ENCODE assay signal across 18 mouse cellular contexts in the genomic region with DNA sequence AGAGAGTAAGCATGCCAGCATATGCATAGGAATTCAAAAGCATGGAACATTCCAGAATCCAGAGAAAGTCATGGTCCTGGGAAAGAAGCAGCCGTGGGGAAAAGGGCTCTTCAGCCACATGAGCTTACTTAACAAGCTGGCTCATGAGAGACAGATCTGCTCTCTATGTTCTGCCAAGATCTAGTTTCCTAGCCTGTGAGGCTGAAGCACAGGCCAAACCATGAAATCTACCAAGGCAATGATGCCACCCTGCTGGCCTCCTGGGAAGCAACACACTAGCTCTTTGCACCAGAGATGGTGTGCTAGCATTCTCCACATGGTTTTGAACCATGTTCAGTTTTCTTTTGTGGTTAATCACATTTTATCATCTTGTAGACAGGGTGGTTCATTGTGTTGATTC.
"Had no signal": no experiment of that assay in that cellular context is flagged by ENCODE, and none has a peak within 500 bp of the region (broad histone marks: within the 10 kb centered on the region; RNA-seq: fewer than 3 reads in every experiment).

No protein-coding gene starts in this region.

- DNase-seq: kidney, postnatal 25 days; layer of hippocampus, postnatal 36 days; liver, embryonic 13.5 days; lung, adult 2 months; lung, postnatal 14 days; lung, postnatal 4 days; midbrain, embryonic 14.5 days; right cerebral cortex, adult 18-20 months; right cerebral cortex, postnatal 14 days; right cerebral cortex, postnatal 4 days; spleen, adult 18-20 months; thymus, postnatal 36 days had no signal

- H3K27ac ChIP-seq: kidney, postnatal 0 days; layer of hippocampus, adult 2 months; left cerebral cortex, adult 2 months; liver, embryonic 13.5 days; neural tube, embryonic 12.5 days; neural tube, embryonic 15.5 days; stomach, embryonic 15.5 days had no signal

- H3K4me3 ChIP-seq: layer of hippocampus, adult 2 months; left cerebral cortex, adult 2 months; liver, embryonic 13.5 days; neural tube, embryonic 12.5 days; neural tube, embryonic 15.5 days; stomach, embryonic 15.5 days had no signal
